In genomic region chr7:102389082-102389481, GRCm38 (mm10) we compare ENCODE assay signal across 9 mouse cellular contexts. TPM values are rescaled to one million over a fixed set of nuclear protein-coding genes. Genes with fewer than 3 reads are reported as not detected.
DNase-seq lines count a peak whose midpoint lies in the region; TF ChIP-seq lines count a peak whose summit lies in the region.
"Had no signal": no experiment of that assay in that cellular context is flagged by ENCODE, and none has a peak within 500 bp of the region (broad histone marks: within the 10 kb centered on the region; RNA-seq: fewer than 3 reads in every experiment).

No protein-coding gene starts in this region.

- H3K27ac ChIP-seq in kidney, adult 2 months (ENCODE audit: insufficient read depth, low read depth, low read length): no peak overlapping the region
- H3K27ac ChIP-seq: layer of hippocampus, adult 2 months; limb, embryonic 13.5 days had no signal

- no peaks in the 10 kb centered on the region for H3K27me3 ChIP-seq in kidney, adult 2 months (replicated peaks; ENCODE audit: control insufficient read depth, insufficient read depth, low read length)
- H3K27me3 ChIP-seq: limb, embryonic 13.5 days had no signal

- intact Hi-C loops in gastrocnemius, postnatal 14 days (cut with DNase I; ENCODE audit: low total_unique reads): no loop called here

- no peaks in the 10 kb centered on the region for H3K4me1 ChIP-seq in kidney, adult 2 months (ENCODE audit: control insufficient read depth, insufficient read depth, low read length)
- H3K4me1 ChIP-seq: limb, embryonic 13.5 days had no signal

- no peaks in the 10 kb centered on the region for H3K36me3 ChIP-seq in kidney, adult 2 months (ENCODE audit: control insufficient read depth, insufficient read depth, low read length)
- H3K36me3 ChIP-seq: limb, embryonic 13.5 days had no signal

- TF ChIP-seq POLR2A in kidney, adult 2 months (IDR thresholded peaks at IDR 0.05; ENCODE audit: low read depth, low read length): no peak

- TF ChIP-seq CTCF in kidney, adult 2 months (conservative IDR thresholded peaks at IDR 0.05; ENCODE audit: insufficient read depth, insufficient read length, low read depth, low read length): no peak

- no peak overlapping the region for H3K4me3 ChIP-seq in kidney, adult 2 months (ENCODE audit: insufficient read depth, low read depth, low read length)
- H3K4me3 ChIP-seq: layer of hippocampus, adult 2 months; limb, embryonic 13.5 days had no signal

- peak; percentile 8 for DNase-seq in kidney, adult 2 months
- DNase-seq in kidney, postnatal 14 days: no peak
- DNase-seq in adipocyte (ENCODE audit: low spot score): peak; percentile 42
- DNase-seq in gastrocnemius, postnatal 14 days: peak; percentile 18
- peak; percentile 42 for DNase-seq in lung, postnatal 36 days
- no peak for DNase-seq in right cerebral cortex, adult 18-20 months
- no peak for DNase-seq in left cerebral cortex, adult 18-20 months (ENCODE audit: low spot score in 2 of 2)

- WGBS in kidney, adult 2 months: 53% methylated on average over 5 of the region's 5 CpGs

RNA-seq across cellular contexts. Expression of gene Rrm1, which starts 52.4 kb away (rescaled TPM):
- 5.2 and 6.3 TPM in 2 replicates for polyA plus RNA-seq in kidney, adult 2 months (2012; rRNA removed)
- 10 to 100 TPM; 14.7 to 17.0 TPM for total RNA-seq in gastrocnemius, postnatal 14 days (2021)
- 10 to 100 TPM; 10.9 to 12.7 TPM for total RNA-seq in left cerebral cortex, adult 18-20 months (2021)

Comparison
In these comparisons a context has a peak if more than half of its experiments do, and no peak if none do; other contexts are left out.
1. DNase-seq: peak in kidney, adult 2 months (single experiment), adipocyte (single experiment), gastrocnemius, postnatal 14 days (single experiment) and lung, postnatal 36 days (single experiment); none in kidney, postnatal 14 days (single experiment), right cerebral cortex, adult 18-20 months (single experiment) and left cerebral cortex, adult 18-20 months (0 of 2).